Mouse (Mus musculus) small intestine, adult 2 months (tissue): ENCODE data around the gene Cux2.

ENCODE experiments used
- CTCF ChIP-seq: fragments of 200-500 bp; IDR thresholded peaks from 2 replicates; pipeline ENCODE4 v1.5.1; 2012; ENCODE audit warnings: low read depth, mild to moderate bottlenecking, control low read depth, inconsistent platforms, low read length, moderate library complexity, mixed read lengths; ENCODE audit not compliant: insufficient replicate concordance, insufficient read length; ENCODE audit errors: extremely low read depth
- POLR2A ChIP-seq: fragments of 200-500 bp; IDR thresholded peaks from 2 replicates; pipeline ENCODE4 v1.6.1; 2012; ENCODE audit warnings: low read depth, mild to moderate bottlenecking, control low read depth, inconsistent platforms, low read length, moderate library complexity

DNA sequence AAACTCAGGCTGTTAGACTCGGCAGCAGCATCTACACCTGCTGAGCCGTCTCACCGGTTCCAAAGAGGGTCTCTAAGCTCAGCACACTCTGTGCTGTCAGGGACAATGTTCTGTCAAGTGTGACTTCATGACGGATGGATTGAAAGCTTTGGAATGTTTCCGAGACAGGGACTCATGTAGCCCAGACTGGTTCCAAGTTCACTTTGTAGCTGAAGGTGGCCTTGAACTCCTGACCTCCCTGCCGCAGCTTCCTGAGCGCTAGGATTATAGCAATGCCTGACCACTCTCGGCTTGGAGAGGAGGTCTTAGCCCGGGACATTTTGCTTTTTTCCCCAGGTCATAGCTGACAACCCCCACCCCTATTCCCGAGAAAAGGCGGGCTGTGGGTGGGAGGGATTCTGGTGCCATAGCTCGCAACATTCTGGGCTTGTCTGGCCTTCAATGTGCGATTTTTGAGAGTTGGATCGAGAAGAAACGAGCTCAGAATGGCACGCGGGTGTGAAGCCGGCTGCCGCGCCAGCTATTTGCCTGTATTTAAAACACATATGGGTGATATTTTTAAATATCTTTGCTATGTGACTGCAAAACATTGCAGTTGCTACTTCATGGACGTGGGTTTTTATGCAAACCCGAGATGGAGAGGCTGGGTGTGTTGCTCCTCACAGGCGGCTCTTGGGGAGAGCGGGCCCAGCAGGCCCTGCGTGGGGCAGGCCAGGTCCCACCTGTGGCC lies 13.5 kb upstream of the Cux2 start:
- TF ChIP-seq CTCF (no peak), POLR2A (no peak)
